In the genomic region with DNA sequence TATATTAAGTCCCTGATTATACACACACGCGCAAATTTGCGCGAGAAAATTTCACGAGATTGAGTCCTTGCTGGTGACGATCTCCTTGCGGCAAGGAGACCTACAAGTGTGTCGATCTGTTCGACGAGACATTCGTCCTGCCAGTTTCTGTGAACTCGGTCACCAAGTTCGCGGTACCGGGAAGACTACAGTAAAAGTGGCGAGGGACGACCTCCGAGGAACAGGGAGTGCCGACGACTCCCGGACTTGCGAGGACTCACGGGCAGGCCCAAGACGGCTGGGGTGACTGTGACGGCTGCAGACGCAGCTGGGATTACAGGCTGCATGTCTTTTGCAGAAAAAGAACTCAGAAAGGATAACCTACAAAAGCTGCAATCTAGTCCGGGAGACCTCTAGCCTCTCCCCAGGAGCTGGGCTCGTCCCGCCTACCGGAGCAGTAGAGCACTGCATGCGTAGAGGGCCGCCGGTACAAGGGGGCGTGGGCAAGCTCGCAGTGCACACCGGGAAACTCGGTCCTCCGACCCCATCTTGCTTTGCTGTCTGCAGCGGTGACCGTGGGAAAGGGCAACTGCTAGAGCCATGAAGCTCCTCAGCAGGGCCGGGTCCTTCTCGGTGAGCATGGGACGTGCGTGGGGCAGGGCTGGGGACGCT, we compare ENCODE assay signal across 8 mouse cellular contexts. TPM values are rescaled to one million over a fixed set of nuclear protein-coding genes. Genes with fewer than 3 reads are reported as not detected.
DNase-seq lines count a peak whose midpoint lies in the region; ATAC-seq and TF ChIP-seq lines count a peak whose summit lies in the region.

A gene (plus strand): TSS at position 466 of the 651 bp plus-strand sequence.

- peak within 1 kb of the TSS; percentile 92 for H3K9ac ChIP-seq in heart, embryonic 12.5 days
- peak within 1 kb of the TSS; percentile 97 for H3K9ac ChIP-seq in kidney, postnatal 0 days (ENCODE audit: low read depth, low read length)
- peak within 1 kb of the TSS; percentile 96 for H3K9ac ChIP-seq in liver, embryonic 11.5 days (ENCODE audit: low read depth, low read length)
- peak within 1 kb of the TSS; percentile 86 for H3K9ac ChIP-seq in stomach, embryonic 14.5 days (replicated peaks; ENCODE audit: low read depth, low read length)

- peak; percentile 99 for ATAC-seq in heart, embryonic 12.5 days (ENCODE audit: insufficient number of reproducible peaks, low FRiP score)
- ATAC-seq in kidney, postnatal 0 days (replicated peaks; ENCODE audit: low FRiP score, low read depth), result peak; percentile 99
- ATAC-seq in liver, embryonic 11.5 days (replicated peaks; ENCODE audit: low FRiP score), result peak; percentile 100
- ATAC-seq in stomach, embryonic 14.5 days (ENCODE audit: insufficient number of reproducible peaks, insufficient read depth, low FRiP score, low read depth), result peak; percentile 99

- peak; percentile 58; the same call in 1 of the 2 replicates for TF ChIP-seq POLR2A in brain, embryonic 14.5 days (IDR thresholded peaks at IDR 0.05; ENCODE audit: borderline replicate concordance, extremely low read depth, insufficient read depth, insufficient read length, poor library complexity, severe bottlenecking)

- under 1% methylated on average over 45 of the region's 45 CpGs for WGBS in heart, embryonic 12.5 days
- under 1% methylated on average over 45 of the region's 45 CpGs for WGBS in kidney, postnatal 0 days
- under 1% methylated on average over 45 of the region's 45 CpGs for WGBS in liver, embryonic 11.5 days
- under 1% methylated on average over 45 of the region's 45 CpGs for WGBS in stomach, embryonic 14.5 days

- peak within 1 kb of the TSS; percentile 95 for H3K4me2 ChIP-seq in heart, embryonic 12.5 days
- H3K4me2 ChIP-seq in kidney, postnatal 0 days (ENCODE audit: low read length), result peak within 1 kb of the TSS; percentile 78
- peak within 1 kb of the TSS; percentile 91 for H3K4me2 ChIP-seq in liver, embryonic 11.5 days
- H3K4me2 ChIP-seq in stomach, embryonic 14.5 days (replicated peaks; ENCODE audit: low read depth, low read length), result peak within 1 kb of the TSS; percentile 82

- H3K9me3 ChIP-seq in erythroblast, embryonic 14.5 days (ENCODE audit: control insufficient read depth, low read length), result no peaks in the 10 kb centered on the region
- H3K9me3 ChIP-seq in heart, embryonic 12.5 days (replicated peaks), result no peaks in the 10 kb centered on the region
- no peaks in the 10 kb centered on the region for H3K9me3 ChIP-seq in kidney, postnatal 0 days (replicated peaks; ENCODE audit: low read length)
- H3K9me3 ChIP-seq in liver, embryonic 11.5 days (ENCODE audit: control insufficient read depth, low read length), result no peaks in the 10 kb centered on the region
- no peaks in the 10 kb centered on the region for H3K9me3 ChIP-seq in stomach, embryonic 14.5 days (ENCODE audit: control insufficient read depth, low read depth, low read length)

- H3K4me3 ChIP-seq in C2C12 (ENCODE audit: insufficient read depth, poor library complexity, severe bottlenecking), result peak within 1 kb of the TSS; percentile 72
- H3K4me3 ChIP-seq in erythroblast, embryonic 14.5 days (replicated peaks), result peak within 1 kb of the TSS; percentile 81
- H3K4me3 ChIP-seq in heart, embryonic 12.5 days, result peak within 1 kb of the TSS; percentile 76
- peak within 1 kb of the TSS; percentile 92 for H3K4me3 ChIP-seq in kidney, postnatal 0 days (replicated peaks; ENCODE audit: low read depth, low read length)
- peak within 1 kb of the TSS; percentile 98 for H3K4me3 ChIP-seq in liver, embryonic 11.5 days (ENCODE audit: low read depth, low read length)
- peak within 1 kb of the TSS; percentile 84 for H3K4me3 ChIP-seq in stomach, embryonic 14.5 days (ENCODE audit: low read depth, low read length)

- H3K4me1 ChIP-seq in erythroblast, embryonic 14.5 days (ENCODE audit: control insufficient read depth), result peaks cover 25% of the 10 kb centered on the region
- H3K4me1 ChIP-seq in heart, embryonic 12.5 days (replicated peaks), result peaks cover 13% of the 10 kb centered on the region; the same call in 1 of the 2 replicates
- peaks cover 10% of the 10 kb centered on the region for H3K4me1 ChIP-seq in kidney, postnatal 0 days (replicated peaks; ENCODE audit: insufficient read depth, low read length)
- peaks cover 13% of the 10 kb centered on the region for H3K4me1 ChIP-seq in liver, embryonic 11.5 days (replicated peaks; ENCODE audit: control insufficient read depth, insufficient read depth, low read length)
- peaks cover 2% of the 10 kb centered on the region; the same call in 1 of the 2 replicates for H3K4me1 ChIP-seq in stomach, embryonic 14.5 days (ENCODE audit: control insufficient read depth, insufficient read depth, low read length)

- peaks cover 22% of the 10 kb centered on the region for H3K79me3 ChIP-seq in C2C12 (ENCODE audit: low read depth)

- H3ac ChIP-seq in C2C12 (ENCODE audit: control insufficient read depth, insufficient read length, low read depth), result peak within 1 kb of the TSS; percentile 94

- peaks cover 20% of the 10 kb centered on the region for H3K36me3 ChIP-seq in C2C12 (ENCODE audit: control insufficient read depth, insufficient read depth)
- peaks cover 24% of the 10 kb centered on the region for H3K36me3 ChIP-seq in erythroblast, embryonic 14.5 days (ENCODE audit: control insufficient read depth)
- H3K36me3 ChIP-seq in heart, embryonic 12.5 days, result peaks cover 20% of the 10 kb centered on the region
- peaks cover 9% of the 10 kb centered on the region; the same call in 1 of the 2 replicates for H3K36me3 ChIP-seq in kidney, postnatal 0 days (ENCODE audit: insufficient read depth, low read length)
- peaks cover 9% of the 10 kb centered on the region for H3K36me3 ChIP-seq in liver, embryonic 11.5 days (ENCODE audit: control insufficient read depth, insufficient read depth, low read length)
- peaks cover 19% of the 10 kb centered on the region for H3K36me3 ChIP-seq in stomach, embryonic 14.5 days (ENCODE audit: control insufficient read depth, insufficient read depth, low read length)

- H3K27ac ChIP-seq in heart, embryonic 12.5 days (ENCODE audit: poor library complexity, severe bottlenecking), result peak within 1 kb of the TSS; percentile 98
- H3K27ac ChIP-seq in kidney, postnatal 0 days, result peak within 1 kb of the TSS; percentile 97
- H3K27ac ChIP-seq in liver, embryonic 11.5 days (ENCODE audit: low read depth, low read length), result peak within 1 kb of the TSS; percentile 82
- peak within 1 kb of the TSS; percentile 93 for H3K27ac ChIP-seq in stomach, embryonic 14.5 days (ENCODE audit: low read length)

- no peaks in the 10 kb centered on the region for H3K27me3 ChIP-seq in C2C12 (ENCODE audit: control insufficient read depth, insufficient read depth, insufficient read length)
- H3K27me3 ChIP-seq in erythroblast, embryonic 14.5 days (ENCODE audit: control insufficient read depth), result 0 out of 2 replicates have a peak, but pooled peaks cover 3% of the 10 kb centered on the region
- H3K27me3 ChIP-seq in heart, embryonic 12.5 days (replicated peaks), result no peaks in the 10 kb centered on the region
- H3K27me3 ChIP-seq in kidney, postnatal 0 days (ENCODE audit: insufficient read depth, low read length), result no peaks in the 10 kb centered on the region
- H3K27me3 ChIP-seq in liver, embryonic 11.5 days (replicated peaks; ENCODE audit: control insufficient read depth, insufficient read depth, low read length), result no peaks in the 10 kb centered on the region
- no peaks in the 10 kb centered on the region for H3K27me3 ChIP-seq in stomach, embryonic 14.5 days (ENCODE audit: control insufficient read depth, insufficient read depth, low read length)

- H3K79me2 ChIP-seq in C2C12 (ENCODE audit: control insufficient read depth, insufficient read depth), result peaks cover 28% of the 10 kb centered on the region

- no peak for TF ChIP-seq CTCF in C2C12 (IDR thresholded peaks at IDR 0.05; ENCODE audit: control insufficient read depth, insufficient read depth, insufficient read length)
- TF ChIP-seq CTCF in brain, embryonic 14.5 days (IDR thresholded peaks at IDR 0.05; ENCODE audit: borderline replicate concordance, extremely low read depth, insufficient read depth, insufficient read length), result peak; percentile 69
- TF ChIP-seq CTCF in kidney, postnatal 0 days (IDR thresholded peaks at IDR 0.05; ENCODE audit: low read depth), result peak; percentile 69

- DNase-seq in brain, embryonic 14.5 days (ENCODE audit: low read depth), result peak; percentile 97
- peak; percentile 97 for DNase-seq in kidney, postnatal 0 days (ENCODE audit: low spot score)
- peak; percentile 86 for DNase-seq in liver, embryonic 11.5 days (ENCODE audit: low spot score)
- peak; percentile 91 for DNase-seq in naive thymus-derived CD4-positive, alpha-beta T cell, adult 2 months (ENCODE audit: low read depth)

TF ChIP-seq in C2C12, 6 proteins besides CTCF, POLR2A, EP300 and RAD21:
- TF ChIP-seq MAX (IDR thresholded peaks at IDR 0.05), result no peak
- TF ChIP-seq MYOD1 (IDR thresholded peaks at IDR 0.05; ENCODE audit: control insufficient read depth, insufficient read length, low read depth), result no peak
- no peak for TF ChIP-seq CEBPB (IDR thresholded peaks at IDR 0.05; ENCODE audit: low read depth)
- no peak for TF ChIP-seq USF1 (IDR thresholded peaks at IDR 0.05; ENCODE audit: low read depth)
- TF ChIP-seq FOSL1 (IDR thresholded peaks at IDR 0.05; ENCODE audit: insufficient read depth, low read length, poor library complexity, severe bottlenecking), result no peak
- no peak for TF ChIP-seq MYOG (IDR thresholded peaks at IDR 0.05; ENCODE audit: control insufficient read depth, extremely low read depth, insufficient read length)

RNA-seq across cellular contexts. Expression of the gene that starts here (rescaled TPM):
- 109 TPM for polyA plus RNA-seq in C2C12 (2012; fragmentation: generic; extraction: Trizol)
- 154 and 174 TPM in 2 replicates for polyA plus RNA-seq in brain, embryonic 14.5 days (2012; rRNA removed)
- polyA plus RNA-seq in erythroblast, embryonic 14.5 days (2012), result 1.2 and 1.3 TPM in 2 replicates
- 409 and 430 TPM in 2 replicates for polyA plus RNA-seq in heart, embryonic 12.5 days (2016; fragmentation: Nextera tagmentation; extraction: Ambion mirVana)
- 326 and 329 TPM in 2 replicates for polyA plus RNA-seq in kidney, postnatal 0 days (2015; fragmentation: Nextera tagmentation; extraction: Ambion mirVana)
- polyA plus RNA-seq in liver, embryonic 11.5 days (2014; fragmentation: Nextera tagmentation; extraction: Ambion mirVana), result 232 and 235 TPM in 2 replicates
- polyA plus RNA-seq in stomach, embryonic 14.5 days (2014; fragmentation: Nextera tagmentation; extraction: Ambion mirVana), result 197 and 198 TPM in 2 replicates

Comparison
In these comparisons a context has a peak if more than half of its experiments do, and no peak if none do; other contexts are left out.
1. Peak in every context shown above with its lines: DNase-seq, ATAC-seq, H3K4me3 ChIP-seq and H3K27ac ChIP-seq.
2. RNA of the gene that starts here (polyA plus RNA-seq): 409 to 430 TPM in heart, embryonic 12.5 days, 326 to 329 TPM in kidney, postnatal 0 days, 232 to 235 TPM in liver, embryonic 11.5 days, 197 to 198 TPM in stomach, embryonic 14.5 days, 154 to 174 TPM in brain, embryonic 14.5 days and 109 TPM in C2C12 (single experiment); 1.2 to 1.3 TPM in erythroblast, embryonic 14.5 days; every median in the first group is over 10 times any median in the second.